Comparison of ENCODE assay signal across 13 mouse cellular contexts in genomic region chr16:24176057-24176456, GRCm38 (mm10).
DNase-seq lines count a peak whose midpoint lies in the region; ATAC-seq and TF ChIP-seq lines count a peak whose summit lies in the region.
"Had no signal": no experiment of that assay in that cellular context is flagged by ENCODE, and none has a peak within 500 bp of the region (broad histone marks: within the 10 kb centered on the region; RNA-seq: fewer than 3 reads in every experiment).

No protein-coding gene starts in this region.

- peak overlapping the region; percentile 89 for H3K27ac ChIP-seq in gastrocnemius, adult 2 months
- H3K27ac ChIP-seq: limb, embryonic 12.5 days; neural tube, embryonic 13.5 days had no signal

- no peak overlapping the region for H3K4me3 ChIP-seq in gastrocnemius, adult 2 months
- H3K4me3 ChIP-seq: limb, embryonic 12.5 days; neural tube, embryonic 13.5 days had no signal

- ATAC-seq in erythroid progenitor cell, adult 5-6 weeks (replicated peaks; ENCODE audit: low FRiP score, poor library complexity, severe bottlenecking) = no peak
- no peak for ATAC-seq in megakaryocyte, adult 5-6 weeks (ENCODE audit: poor library complexity, severe bottlenecking)

- intact Hi-C loops in gastrocnemius, adult 2 months (cut with DNase I) = no loop called here
- intact Hi-C loops in left cerebral cortex, postnatal 4 days (cut with DNase I) = no loop called here

- no peak for DNase-seq in gastrocnemius, adult 2 months
- DNase-seq in gastrocnemius, adult 8-10 months (ENCODE audit: low spot score in 2 of 2) = no peak
- peak; percentile 35 for DNase-seq in ZHBTc4 (ENCODE audit: low read depth, low spot score)
- peak; percentile 71 to 74 for DNase-seq in cerebellum, postnatal 36 days
- DNase-seq in left cerebral cortex, postnatal 4 days = peak; percentile 27
- no peak for DNase-seq in yolk sac, embryonic 10.5 days (ENCODE audit: low spot score)
- DNase-seq: embryo, embryonic 11 days; gastrocnemius, postnatal 25 days; kidney, adult 11 months had no signal

- TF ChIP-seq CTCF in gastrocnemius, adult 2 months (IDR thresholded peaks at IDR 0.05) = no peak

Comparison
In these comparisons a context has a peak if more than half of its experiments do, and no peak if none do; other contexts are left out.
1. DNase-seq: peak in ZHBTc4 (single experiment), cerebellum, postnatal 36 days (2 of 2) and left cerebral cortex, postnatal 4 days (single experiment); none in gastrocnemius, adult 2 months (single experiment), gastrocnemius, adult 8-10 months (0 of 2) and yolk sac, embryonic 10.5 days (single experiment).